Mouse (Mus musculus): Measurements from ENCODE around the gene Syn2. TPM values are rescaled to one million over a fixed set of nuclear protein-coding genes. Genes with fewer than 3 reads are reported as not detected.

The Syn2 gene
- 0.12 TPM for polyA plus RNA-seq (2012; fragmentation: generic; extraction: Trizol)
- long read RNA-seq, experiment 1, partial matches to known transcripts: 0 of 1 reads
- long read RNA-seq, experiment 1, other reads (novel, unspliced or antisense): 1 of 1 reads
- long read RNA-seq, experiment 2, partial matches to known transcripts: 2 of 2 reads
- long read RNA-seq, experiment 2, other reads (novel, unspliced or antisense): 0 of 2 reads

GRCm38 (mm10) chr6:115134501-115135331 is at the start of gene Syn2:
TSS of gene Syn2 (plus strand) at chr6:115134902.
- Histone ChIP-seq H3K27me3 (ENCODE audit: control insufficient read depth, insufficient read depth, insufficient read length) (peaks cover 18% of the 10 kb centered on the region), H3ac (ENCODE audit: control insufficient read depth, insufficient read length, low read depth) (no peak within 1 kb of the TSS), H3K4me3 (ENCODE audit: insufficient read depth, poor library complexity, severe bottlenecking) (no peak within 1 kb of the TSS), H3K79me3 (ENCODE audit: low read depth) (no peaks in the 10 kb centered on the region), H3K36me3 (ENCODE audit: control insufficient read depth, insufficient read depth) (no peaks in the 10 kb centered on the region), H3K79me2 (ENCODE audit: control insufficient read depth, insufficient read depth) (no peaks in the 10 kb centered on the region)
- TF ChIP-seq CEBPB (IDR thresholded peaks at IDR 0.05; ENCODE audit: low read depth) (no peak), MAX (IDR thresholded peaks at IDR 0.05) (no peak), MYOG (IDR thresholded peaks at IDR 0.05; ENCODE audit: control insufficient read depth, extremely low read depth, insufficient read length) (no peak), MYOD1 (IDR thresholded peaks at IDR 0.05; ENCODE audit: control insufficient read depth, insufficient read length, low read depth) (no peak), CTCF (IDR thresholded peaks at IDR 0.05; ENCODE audit: control insufficient read depth, insufficient read depth, insufficient read length) (no peak), USF1 (IDR thresholded peaks at IDR 0.05; ENCODE audit: low read depth) (no peak), FOSL1 (IDR thresholded peaks at IDR 0.05; ENCODE audit: insufficient read depth, low read length, poor library complexity, severe bottlenecking) (no peak)

- H3K36me3 ChIP-seq (ENCODE audit: control insufficient read depth, insufficient read depth): no peaks in the 10 kb centered on the region
- H3K27me3 ChIP-seq (ENCODE audit: control insufficient read depth, insufficient read depth, insufficient read length): peaks cover 32% of the 10 kb centered on the region
- H3K79me2 ChIP-seq (ENCODE audit: control insufficient read depth, insufficient read depth): no peaks in the 10 kb centered on the region
- no peak for TF ChIP-seq FOSL1 (IDR thresholded peaks at IDR 0.05; ENCODE audit: insufficient read depth, low read length, poor library complexity, severe bottlenecking)
- H3ac ChIP-seq (ENCODE audit: control insufficient read depth, insufficient read length, low read depth): no peak overlapping the region
- no peaks in the 10 kb centered on the region for H3K79me3 ChIP-seq (ENCODE audit: low read depth)
- no peak overlapping the region for H3K4me3 ChIP-seq (ENCODE audit: insufficient read depth, poor library complexity, severe bottlenecking)
These were observed 49.3 kb upstream of the Syn2 start for GRCm38 (mm10) chr6:115085274-115085841.

- no peak for TF ChIP-seq USF1 (IDR thresholded peaks at IDR 0.05; ENCODE audit: low read depth)
- no peak for TF ChIP-seq MAX (IDR thresholded peaks at IDR 0.05)
- no peak for TF ChIP-seq CTCF (IDR thresholded peaks at IDR 0.05; ENCODE audit: control insufficient read depth, insufficient read depth, insufficient read length)
- TF ChIP-seq CEBPB (IDR thresholded peaks at IDR 0.05; ENCODE audit: low read depth): no peak
- no peak for TF ChIP-seq FOSL1 (IDR thresholded peaks at IDR 0.05; ENCODE audit: insufficient read depth, low read length, poor library complexity, severe bottlenecking)
- TF ChIP-seq MYOG (IDR thresholded peaks at IDR 0.05; ENCODE audit: control insufficient read depth, extremely low read depth, insufficient read length): no peak
- no peak for TF ChIP-seq MYOD1 (IDR thresholded peaks at IDR 0.05; ENCODE audit: control insufficient read depth, insufficient read length, low read depth)
- Histone ChIP-seq H3K4me3 (ENCODE audit: insufficient read depth, poor library complexity, severe bottlenecking) (no peak overlapping the region), H3ac (ENCODE audit: control insufficient read depth, insufficient read length, low read depth) (no peak overlapping the region), H3K79me2 (ENCODE audit: control insufficient read depth, insufficient read depth) (no peaks in the 10 kb centered on the region), H3K27me3 (ENCODE audit: control insufficient read depth, insufficient read depth, insufficient read length) (peaks cover 32% of the 10 kb centered on the region), H3K36me3 (ENCODE audit: control insufficient read depth, insufficient read depth) (no peaks in the 10 kb centered on the region), H3K79me3 (ENCODE audit: low read depth) (no peaks in the 10 kb centered on the region)
These were observed 46.2 kb upstream of the Syn2 start for GRCm38 (mm10) chr6:115088314-115089106.

GRCm38 (mm10) chr6:115091737-115092136 is 43.0 kb upstream of the Syn2 start:
- TF ChIP-seq MYOG (IDR thresholded peaks at IDR 0.05; ENCODE audit: control insufficient read depth, extremely low read depth, insufficient read length): no peak
- no peak for TF ChIP-seq FOSL1 (IDR thresholded peaks at IDR 0.05; ENCODE audit: insufficient read depth, low read length, poor library complexity, severe bottlenecking)
- no peak for TF ChIP-seq MAX (IDR thresholded peaks at IDR 0.05)
- TF ChIP-seq CEBPB (IDR thresholded peaks at IDR 0.05; ENCODE audit: low read depth): no peak
- no peak for TF ChIP-seq USF1 (IDR thresholded peaks at IDR 0.05; ENCODE audit: low read depth)
- no peak for TF ChIP-seq MYOD1 (IDR thresholded peaks at IDR 0.05; ENCODE audit: control insufficient read depth, insufficient read length, low read depth)
- TF ChIP-seq CTCF (IDR thresholded peaks at IDR 0.05; ENCODE audit: control insufficient read depth, insufficient read depth, insufficient read length): no peak
- H3K4me3 ChIP-seq (ENCODE audit: insufficient read depth, poor library complexity, severe bottlenecking): no peak overlapping the region
- no peaks in the 10 kb centered on the region for H3K79me2 ChIP-seq (ENCODE audit: control insufficient read depth, insufficient read depth)
- H3K36me3 ChIP-seq (ENCODE audit: control insufficient read depth, insufficient read depth): no peaks in the 10 kb centered on the region
- peaks cover 24% of the 10 kb centered on the region for H3K27me3 ChIP-seq (ENCODE audit: control insufficient read depth, insufficient read depth, insufficient read length)
- no peaks in the 10 kb centered on the region for H3K79me3 ChIP-seq (ENCODE audit: low read depth)
- no peak overlapping the region for H3ac ChIP-seq (ENCODE audit: control insufficient read depth, insufficient read length, low read depth)

- no peak overlapping the region for H3ac ChIP-seq (ENCODE audit: control insufficient read depth, insufficient read length, low read depth)
- H3K79me2 ChIP-seq (ENCODE audit: control insufficient read depth, insufficient read depth): no peaks in the 10 kb centered on the region
- peaks cover 8% of the 10 kb centered on the region for H3K27me3 ChIP-seq (ENCODE audit: control insufficient read depth, insufficient read depth, insufficient read length)
- H3K36me3 ChIP-seq (ENCODE audit: control insufficient read depth, insufficient read depth): no peaks in the 10 kb centered on the region
- H3K4me3 ChIP-seq (ENCODE audit: insufficient read depth, poor library complexity, severe bottlenecking): no peak overlapping the region
- TF ChIP-seq USF1 (IDR thresholded peaks at IDR 0.05; ENCODE audit: low read depth): no peak
- H3K79me3 ChIP-seq (ENCODE audit: low read depth): no peaks in the 10 kb centered on the region
These were observed 32.2 kb upstream of the Syn2 start for GRCm38 (mm10) chr6:115102542-115102941.

Data from C2C12 (cell line).